Mouse (Mus musculus): ENCODE data around the gene Tbc1d10a.
"Not testable (repeated sequence)": the region's sequence is repeated elsewhere in the genome, so short reads cannot be mapped to it uniquely, and the experiment has no call there.

Tbc1d10a gene

DNA sequence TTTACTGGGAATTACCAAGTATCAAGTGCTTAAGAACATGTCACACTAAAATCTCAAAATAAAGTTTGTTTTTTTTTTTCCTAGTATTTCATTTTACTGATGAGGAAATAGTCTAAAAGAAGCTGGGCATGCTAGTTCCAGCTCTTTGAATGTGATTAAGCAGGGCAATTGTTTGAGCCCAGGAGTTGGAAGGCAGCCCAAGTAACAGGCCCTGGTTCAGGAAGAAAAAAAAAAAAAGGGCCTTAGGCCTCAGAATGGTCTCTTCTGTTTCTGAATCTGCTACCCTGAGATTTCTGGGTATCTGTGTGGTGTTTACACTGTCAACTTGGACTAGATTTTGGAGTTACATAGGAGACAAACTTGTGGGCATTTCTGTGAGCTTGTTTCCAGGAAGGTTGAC is 3.1 kb upstream of the Tbc1d10a start:
- DNase-seq (ENCODE audit: low read depth, low spot score): no peak

DNA sequence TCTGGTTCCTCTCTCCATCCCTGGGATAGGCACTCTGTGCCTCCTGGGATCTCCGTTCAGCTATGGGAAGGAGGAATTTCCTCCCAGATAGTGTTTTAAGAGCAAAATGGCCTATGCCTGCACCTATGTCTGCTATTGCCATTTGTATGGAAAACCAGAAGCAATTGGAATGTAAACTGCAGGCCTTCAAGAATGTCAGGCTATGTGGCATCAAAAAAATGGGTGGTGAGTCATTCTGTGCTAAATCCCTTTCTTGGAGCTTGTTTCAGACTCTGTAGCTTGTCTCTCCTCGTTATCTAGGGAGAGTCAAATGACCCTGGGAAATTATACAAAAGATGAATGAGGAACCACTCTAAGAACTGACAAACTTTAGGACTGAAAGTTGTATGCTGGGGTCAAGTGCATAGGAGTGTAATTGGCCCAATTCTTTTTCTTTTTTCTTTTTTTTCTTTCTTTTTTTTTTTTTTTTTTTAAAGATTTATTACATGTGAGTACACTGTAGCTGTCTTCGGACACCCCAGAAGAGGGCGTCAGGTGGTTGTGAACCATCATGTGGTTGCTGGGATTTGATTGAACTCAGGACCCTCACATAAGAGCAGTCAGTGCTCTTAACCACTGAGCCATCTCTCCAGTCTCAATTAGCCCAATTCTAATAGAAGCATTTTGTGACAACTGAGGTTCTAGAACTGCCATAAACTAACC is 2.2 kb upstream of the Tbc1d10a start:
- peak; percentile 30 for DNase-seq (ENCODE audit: low read depth, low spot score)

DNA sequence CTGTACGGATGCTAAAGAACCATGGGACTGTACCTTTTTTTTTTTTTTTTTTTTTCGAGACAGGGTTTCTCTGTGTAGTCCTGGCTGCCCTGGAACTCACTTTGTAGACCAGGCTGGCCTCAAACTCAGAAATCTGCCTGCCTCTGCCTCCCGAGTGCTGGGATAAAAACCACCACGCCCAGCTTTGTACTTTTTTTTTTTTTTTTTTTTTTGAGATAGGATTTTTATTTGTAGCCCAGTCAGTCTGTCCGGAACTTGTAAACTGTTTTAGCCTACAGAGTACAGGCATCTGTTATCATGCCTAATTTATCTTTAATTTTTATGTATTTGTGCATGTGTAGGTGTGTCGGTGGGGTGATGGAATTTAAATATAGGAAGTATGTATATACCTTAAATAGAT is 1.1 kb upstream of the Tbc1d10a start:
- not testable (repeated sequence) for DNase-seq (ENCODE audit: low read depth, low spot score)

DNA sequence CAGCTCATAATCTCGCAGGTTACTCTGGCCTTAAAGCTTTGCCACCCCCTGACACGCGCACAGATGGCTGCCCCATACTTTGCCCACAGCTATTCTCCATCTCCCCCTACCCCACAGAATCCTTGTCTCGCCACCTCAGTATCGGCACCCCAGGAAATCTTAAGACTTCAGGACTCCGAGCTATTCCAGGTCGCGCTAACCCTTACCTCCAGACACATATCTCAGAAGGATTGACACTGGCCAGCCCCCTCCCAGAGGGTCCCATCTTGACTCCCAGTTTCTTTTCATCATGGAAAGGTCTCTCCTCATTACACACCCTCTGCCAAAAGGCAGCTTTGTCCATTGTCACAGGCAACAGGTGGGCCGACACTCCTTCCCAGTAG is 720 bp downstream of the Tbc1d10a start:
- no peak for DNase-seq (ENCODE audit: low read depth, low spot score)

DNA sequence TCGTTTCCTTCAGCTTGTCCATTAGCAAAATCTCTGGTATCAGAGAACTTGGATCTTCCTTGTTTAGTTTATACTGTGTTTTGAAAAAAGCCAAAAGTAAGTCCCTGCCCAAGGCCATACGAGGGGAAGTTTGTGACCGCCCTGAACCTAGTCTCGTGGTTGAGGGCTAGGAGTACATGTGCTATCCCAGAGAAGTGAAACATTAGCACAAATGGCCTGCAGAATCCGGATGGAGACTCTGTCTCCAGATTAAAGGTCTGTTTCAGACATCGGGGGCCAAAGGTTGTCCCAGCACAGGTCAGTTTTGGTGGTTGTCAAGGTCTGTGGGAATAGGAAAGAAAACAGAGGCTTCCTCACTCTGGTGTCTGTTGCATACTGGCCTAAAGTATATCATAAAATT is 2.6 kb downstream of the Tbc1d10a start:
- DNase-seq (ENCODE audit: low read depth, low spot score): no peak

DNA sequence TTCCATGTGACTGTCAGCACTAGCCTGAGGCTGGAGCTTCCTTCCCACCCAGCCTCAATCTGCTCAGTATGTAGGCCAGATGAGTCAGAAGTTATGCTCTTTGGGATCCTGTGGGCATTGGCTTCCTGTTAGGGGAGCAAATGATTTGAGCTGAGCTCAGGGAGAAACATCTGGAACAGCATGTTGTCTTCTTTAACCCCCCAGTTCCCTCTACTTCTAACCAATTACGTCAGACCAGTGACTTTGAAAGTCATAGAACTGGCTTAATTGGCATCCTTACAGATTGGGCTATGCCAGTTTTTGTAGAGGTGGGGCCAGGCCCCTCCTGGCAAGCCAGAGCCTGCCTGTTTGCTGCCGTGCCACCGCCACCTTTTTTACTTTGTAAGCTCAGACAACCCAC is 4.1 kb downstream of the Tbc1d10a start:
- no peak for DNase-seq (ENCODE audit: low read depth, low spot score)

DNA sequence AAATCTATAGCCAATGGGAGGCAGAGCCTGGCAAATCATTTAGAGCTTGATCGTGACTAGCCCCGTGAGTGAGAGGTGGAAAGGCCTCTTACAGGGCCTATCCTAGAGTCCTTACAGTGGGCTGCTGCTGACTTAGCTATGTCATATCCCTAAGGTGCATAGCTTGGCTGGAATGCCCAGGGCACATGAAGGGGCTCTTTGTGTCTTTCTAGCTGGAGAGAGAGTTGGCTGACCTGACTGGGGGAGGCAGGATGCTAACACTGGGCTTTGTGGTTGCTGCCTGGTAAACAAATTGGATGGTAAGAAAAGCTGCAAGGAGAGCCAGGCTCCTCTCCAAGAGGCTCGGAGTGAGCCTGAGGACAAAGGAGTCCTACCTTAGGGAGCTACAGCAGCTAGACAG is 6.2 kb downstream of the Tbc1d10a start:
- DNase-seq (ENCODE audit: low read depth, low spot score): no peak

DNA sequence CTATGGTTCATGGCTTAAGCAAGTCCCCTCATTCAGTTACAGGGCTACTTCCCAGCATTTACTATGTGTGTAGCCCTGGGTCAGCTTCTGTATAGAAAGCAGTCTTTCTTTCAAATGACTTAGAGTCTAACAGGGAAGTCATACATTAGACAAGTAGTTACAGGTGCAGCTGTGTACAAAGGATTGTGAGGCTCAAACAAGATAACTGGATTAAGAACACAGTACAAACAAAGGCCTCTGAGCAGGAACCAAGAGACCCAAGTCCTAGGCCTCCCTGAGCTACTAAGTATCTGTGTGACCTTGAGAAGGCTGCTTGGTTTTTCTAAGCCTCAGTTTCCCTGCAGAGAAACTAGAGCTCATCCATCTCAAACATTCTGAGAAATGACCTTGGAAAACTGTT is 6.8 kb downstream of the Tbc1d10a start:
- no peak for DNase-seq (ENCODE audit: low read depth, low spot score)

DNA sequence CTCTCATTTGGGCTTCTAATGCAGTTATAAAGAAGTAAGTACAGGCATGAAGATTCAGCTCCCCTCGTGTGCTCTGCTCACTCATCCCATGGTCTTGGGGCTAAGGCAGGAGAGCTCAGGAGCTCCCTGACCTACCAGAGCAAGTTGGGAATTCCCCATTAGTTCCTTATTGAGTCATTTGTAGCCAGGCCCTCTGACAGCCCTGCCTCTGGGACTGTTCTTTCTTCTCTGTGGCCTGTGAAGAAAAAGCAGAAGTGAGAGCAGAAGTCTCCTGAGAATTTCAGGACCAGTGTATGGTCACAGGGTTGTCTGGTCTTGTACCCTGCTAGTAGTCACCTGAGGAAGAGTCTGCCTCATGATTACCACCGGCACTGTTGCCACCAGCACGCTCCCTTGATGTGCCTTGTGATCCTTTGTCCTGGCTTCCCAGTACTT is 9.0 kb downstream of the Tbc1d10a start:
- DNase-seq (ENCODE audit: low read depth, low spot score): no peak

DNA sequence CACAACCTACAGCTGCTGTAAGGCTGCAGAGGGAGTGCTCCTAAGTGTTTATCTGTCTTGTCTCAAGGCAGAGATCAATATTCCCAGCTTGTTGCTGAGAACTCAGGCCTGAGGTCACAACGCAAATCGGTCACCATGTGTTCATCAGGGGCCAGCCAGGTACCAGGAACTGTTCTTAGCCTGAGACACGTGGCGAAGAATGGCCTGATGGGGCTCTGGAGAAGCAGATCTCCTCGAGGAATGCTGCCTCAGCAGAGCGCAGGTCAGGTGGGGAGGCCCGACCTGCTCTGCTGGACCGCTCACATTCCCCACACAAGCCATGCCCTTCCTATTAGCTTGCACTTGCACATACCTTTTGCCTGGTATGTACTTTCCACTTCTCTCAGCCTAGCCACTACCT is 10.0 kb downstream of the Tbc1d10a start:
- DNase-seq (ENCODE audit: low read depth, low spot score): no peak

DNA sequence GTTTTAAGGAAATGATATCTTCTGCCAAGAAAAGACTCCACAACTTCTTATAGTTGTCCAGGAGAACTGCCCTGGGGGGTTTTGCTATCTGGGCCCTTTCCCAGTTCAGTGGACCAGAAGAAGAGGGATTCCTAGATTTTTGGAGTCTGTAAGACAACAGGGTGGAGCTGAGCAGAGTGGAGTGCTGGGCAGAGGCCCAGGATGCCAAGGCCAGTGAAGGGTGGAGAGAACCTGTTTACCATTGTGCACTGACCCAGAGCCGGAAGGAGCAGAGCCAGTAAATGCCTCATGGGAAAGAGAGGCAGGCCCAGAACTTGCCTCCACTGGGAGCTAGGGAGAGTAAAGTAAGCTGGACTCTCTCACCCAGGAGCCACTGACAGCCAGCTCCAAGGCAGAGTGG is 11.1 kb downstream of the Tbc1d10a start:
- DNase-seq (ENCODE audit: low read depth, low spot score): no peak

DNA sequence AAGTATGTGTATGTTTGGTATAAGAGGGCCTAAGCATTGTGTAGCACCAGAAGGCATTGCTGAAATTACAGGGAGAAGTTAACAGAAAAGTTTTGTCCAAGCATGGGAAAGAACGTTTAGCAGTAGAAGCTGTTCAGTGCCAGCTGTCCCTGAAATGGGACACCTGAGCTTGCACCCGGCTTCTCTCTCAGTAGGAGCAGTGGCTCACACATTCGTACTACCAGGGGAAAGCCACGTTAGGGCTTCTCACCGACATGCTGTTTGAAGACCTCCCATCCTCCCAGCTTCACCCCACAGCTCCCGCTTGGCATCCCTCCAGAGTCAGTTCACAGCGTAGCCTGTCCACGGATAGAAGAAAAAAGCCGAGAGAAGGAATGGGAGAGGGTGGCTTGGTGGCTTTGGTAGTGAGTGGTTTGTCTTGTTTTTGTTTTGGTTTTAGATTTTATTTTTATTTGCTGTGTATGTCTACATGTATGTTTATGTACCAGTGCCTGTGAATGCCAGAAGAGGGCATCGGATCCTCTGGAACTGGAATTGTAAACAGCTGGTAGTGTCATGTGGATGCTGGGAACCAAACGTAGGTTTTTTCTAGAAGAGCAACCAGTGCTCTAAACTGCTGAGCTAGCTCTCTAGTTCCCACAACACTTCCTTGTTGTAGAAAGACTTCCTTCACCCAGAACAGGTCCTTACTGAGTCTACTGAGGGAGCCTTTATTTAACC is 15.6 kb downstream of the Tbc1d10a start:
- DNase-seq (ENCODE audit: low read depth, low spot score): no peak

DNA sequence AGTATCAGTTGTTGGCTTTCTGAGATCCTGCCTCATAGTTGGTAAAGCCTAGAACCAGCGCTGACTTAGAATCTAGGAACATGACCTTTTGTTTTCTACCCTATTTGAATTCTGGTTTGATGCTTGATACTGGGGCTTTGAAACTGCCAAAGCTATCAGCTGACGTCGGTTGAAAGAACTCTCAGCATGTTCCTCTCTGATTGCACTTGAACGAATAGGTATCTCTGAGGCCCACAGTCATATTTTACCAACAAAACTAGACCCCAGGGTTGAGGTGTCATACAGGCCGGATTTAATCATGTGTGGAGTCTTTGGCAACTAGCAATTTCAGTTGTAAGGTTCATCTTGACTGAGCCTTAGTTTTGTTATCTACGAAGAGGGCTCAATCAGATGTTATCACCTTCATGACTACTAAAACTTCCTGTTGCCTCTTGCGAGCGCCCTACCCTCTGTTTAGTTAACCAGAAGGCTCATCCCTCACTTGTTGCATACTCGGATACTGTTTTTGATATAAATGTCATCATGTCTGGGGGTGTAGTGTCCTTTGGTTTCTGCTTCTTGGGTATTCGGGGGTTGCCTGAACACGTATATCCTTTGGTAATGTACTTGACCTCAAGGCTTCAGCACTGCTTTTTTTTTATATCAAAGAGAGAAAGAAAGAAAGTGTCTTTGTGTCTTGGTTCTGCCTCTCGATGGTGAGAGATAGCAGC is 16.6 kb downstream of the Tbc1d10a start:
- DNase-seq (ENCODE audit: low read depth, low spot score): no peak

DNA sequence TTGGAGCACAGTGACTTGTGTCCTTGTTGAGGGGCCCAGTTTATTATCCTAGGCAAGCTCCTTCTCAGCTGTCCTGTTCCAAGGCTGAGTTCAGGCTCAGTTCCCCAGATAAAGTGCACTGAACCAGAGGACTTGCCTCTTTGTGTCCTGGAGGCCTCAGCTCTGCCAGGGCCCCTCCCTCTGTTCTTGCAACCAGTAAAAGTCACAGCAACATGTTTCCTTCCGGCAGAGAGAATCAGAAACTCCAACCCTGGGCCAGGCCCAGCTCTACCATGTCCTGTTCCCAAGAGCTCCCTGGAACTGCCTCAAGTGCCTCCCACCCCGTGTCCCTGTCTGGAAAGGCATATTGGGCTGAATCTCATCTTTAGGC is 17.1 kb downstream of the Tbc1d10a start:
- no peak for DNase-seq (ENCODE audit: low read depth, low spot score)

DNA sequence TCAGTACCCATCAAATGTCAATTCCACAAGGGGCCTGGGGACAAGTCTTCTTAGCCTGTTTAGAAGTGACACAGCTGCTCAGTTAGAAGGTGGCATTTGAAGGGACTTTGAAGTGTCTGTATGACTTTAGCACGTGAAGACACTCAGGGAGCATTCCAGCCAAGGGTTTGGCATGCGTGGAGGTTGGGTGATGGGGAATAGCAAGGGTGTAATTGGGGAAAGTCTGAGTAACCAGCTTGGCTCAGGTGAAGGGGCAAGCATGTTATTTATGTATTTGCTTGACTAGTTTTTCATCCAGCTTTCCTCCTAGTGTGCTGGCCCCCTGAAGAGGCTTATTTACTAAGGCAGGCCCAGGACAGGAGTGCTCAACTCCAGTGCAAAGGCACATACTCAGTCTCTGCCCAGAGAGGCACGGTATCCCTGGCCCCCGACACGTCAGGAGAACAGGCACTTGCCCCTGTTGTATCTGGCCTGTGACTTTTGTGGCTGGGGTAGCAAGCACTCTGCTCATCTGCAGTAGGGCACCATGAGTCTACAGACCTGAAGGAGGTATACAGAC is 18.6 kb downstream of the Tbc1d10a start:
- DNase-seq (ENCODE audit: low read depth, low spot score): no peak

DNA sequence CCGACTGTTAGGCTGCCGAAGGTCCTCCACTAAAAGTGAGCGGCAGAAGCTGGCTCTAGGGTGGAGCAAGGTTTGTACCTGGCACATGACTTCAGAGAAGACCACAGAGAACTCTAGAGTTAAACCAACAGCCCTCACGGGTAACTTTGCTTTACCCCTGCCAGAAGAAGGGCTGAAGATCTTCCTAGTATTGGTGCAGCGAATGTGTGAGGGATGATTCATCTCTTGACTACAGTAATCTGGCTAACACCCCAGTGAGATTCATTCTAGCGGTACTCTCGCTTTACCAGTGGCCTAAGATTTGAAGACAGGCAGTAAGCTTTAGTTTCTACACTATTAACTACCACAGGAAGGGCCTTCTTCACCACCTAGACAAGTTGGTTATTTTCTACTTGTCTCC is 19.4 kb downstream of the Tbc1d10a start:
- no peak for DNase-seq (ENCODE audit: low read depth, low spot score)

DNA sequence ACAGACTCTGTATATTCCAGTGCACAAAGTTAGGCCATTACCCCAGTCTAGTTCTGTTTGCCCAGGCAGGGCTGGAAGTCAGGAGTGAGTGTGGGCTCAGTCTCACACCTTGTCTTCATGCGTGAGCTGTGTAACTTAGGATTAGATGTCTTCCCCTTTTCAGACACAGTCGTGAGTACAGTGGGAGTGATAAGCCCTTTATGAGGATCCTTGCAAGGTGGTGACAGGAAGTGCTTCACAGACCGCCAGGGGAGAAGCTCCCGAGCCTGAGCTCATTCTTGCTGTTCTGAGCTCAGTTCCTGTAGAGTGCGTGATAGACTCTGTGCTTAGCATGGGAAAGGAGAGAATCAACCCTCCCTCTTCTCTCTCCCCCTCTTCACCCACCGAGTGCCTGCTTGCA is 20.0 kb downstream of the Tbc1d10a start:
- no peak for DNase-seq (ENCODE audit: low read depth, low spot score)

DNA sequence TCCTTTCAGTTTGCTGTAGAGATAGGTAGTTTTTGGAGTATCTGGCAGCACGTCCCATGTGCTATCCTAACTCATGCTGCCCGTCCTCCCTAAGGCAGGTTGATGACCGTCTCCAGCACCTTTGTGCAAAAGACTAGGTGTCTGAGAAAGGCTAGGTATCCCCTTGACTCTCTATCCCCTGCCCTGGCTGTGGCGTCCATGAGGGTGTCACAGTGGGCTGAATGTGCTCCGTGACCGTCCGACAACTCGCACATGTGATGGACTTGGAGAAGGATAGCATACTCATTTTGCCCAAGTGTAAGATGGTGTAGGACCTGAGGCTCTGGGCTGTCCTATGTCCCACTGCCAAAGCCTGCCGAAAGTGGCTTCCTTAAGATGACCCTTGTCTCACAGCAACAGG is 21.1 kb downstream of the Tbc1d10a start:
- DNase-seq (ENCODE audit: low read depth, low spot score): no peak

DNA sequence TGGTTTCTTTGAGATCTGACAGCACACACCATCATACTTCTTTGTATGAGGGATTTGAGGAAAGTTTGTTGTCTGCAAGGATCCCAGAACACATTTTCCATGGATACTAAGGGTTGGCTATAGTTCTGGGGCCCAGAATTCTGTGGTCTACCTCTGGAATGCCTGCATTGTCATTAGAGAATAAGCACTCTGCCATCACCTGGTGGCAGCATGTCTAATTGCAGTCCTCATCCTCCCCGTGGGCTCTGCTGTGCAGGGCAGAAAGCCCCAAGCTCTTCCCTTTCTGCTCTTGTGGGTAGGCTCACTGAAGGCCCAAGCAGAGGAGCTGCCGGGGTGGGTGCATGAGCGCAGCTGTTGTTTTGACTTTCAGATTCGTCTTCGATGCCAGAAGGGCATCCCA is 23.0 kb downstream of the Tbc1d10a start:
- no peak for DNase-seq (ENCODE audit: low read depth, low spot score)

DNA sequence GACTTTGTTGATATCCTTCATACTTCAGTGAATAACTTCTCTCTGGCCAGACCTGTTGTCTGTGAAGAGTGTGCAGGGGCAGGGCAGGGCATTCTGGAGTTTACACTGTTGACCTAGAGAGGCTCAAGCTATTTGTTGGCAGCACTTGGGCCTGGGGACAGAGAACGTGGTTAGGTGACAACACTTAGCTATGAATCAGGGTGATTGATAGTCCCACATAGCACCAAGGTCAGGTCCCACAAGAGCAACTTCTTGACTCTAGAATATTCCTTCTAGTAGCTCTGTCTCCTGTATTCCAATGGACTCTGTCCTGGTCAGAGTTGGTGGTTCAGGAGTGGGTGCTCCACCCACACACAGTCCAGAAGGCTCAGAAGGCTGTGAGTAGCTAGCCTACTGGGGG is 24.2 kb downstream of the Tbc1d10a start:
- DNase-seq (ENCODE audit: low read depth, low spot score): no peak

DNA sequence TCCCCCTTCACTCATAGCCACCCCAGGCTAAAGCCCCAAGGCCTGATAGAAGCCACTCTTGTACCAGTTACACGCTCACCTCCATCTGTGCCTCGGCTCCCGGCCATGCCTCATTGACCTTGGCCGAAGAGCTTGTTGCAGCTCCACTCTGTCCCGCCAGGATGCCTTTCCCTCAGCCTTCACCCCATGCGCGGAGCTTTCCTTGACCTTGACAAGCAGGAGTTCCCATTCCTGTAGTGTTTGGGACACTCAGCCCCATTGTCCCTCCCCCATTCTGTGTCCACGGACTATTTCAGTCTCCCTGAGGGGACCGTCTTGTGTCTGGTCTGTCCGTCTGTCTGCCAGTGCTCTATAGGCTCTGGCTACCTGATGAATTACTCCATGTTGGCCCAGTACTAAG is 26.5 kb downstream of the Tbc1d10a start:
- DNase-seq (ENCODE audit: low read depth, low spot score): peak; percentile 62

DNA sequence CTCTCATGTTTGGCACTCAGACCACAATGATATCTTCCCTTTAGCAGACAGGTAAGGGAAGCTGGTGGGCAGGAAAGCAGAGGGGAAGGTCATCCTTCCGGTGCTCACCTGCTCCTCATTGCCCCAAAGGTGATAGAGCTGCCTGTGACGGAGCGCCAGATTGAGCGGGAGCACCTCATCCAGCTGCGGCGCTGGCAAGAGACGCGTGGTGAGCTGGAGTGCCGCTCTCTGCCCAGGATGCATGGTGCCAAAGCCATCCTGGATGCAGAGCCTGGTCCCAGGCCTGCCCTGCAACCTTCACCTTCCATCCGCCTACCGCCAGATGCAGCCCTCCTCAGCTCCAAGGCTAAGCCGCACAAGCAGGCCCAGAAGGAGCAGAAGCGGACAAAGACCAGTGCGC is 28.0 kb downstream of the Tbc1d10a start:
- no peak for DNase-seq (ENCODE audit: low read depth, low spot score)

DNA sequence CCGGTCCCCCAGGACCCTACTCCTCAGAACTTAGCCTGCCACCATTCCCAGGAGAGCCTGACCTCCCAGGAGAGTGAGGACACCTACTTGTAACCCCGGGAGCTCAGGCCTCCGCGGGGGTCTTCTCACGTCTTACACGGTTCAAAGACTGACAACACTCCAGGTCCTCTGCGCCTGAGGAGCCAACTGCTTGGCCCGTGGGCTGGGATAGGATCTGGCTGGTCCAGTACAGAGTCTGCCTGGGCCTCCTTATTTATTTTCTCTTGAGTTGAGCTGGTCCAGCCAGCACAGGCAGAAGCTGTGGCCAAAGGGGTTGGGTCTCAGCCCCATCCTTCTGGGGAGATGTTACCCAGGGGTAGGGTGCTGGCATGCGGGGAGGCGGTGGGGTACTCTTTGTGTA is 28.5 kb downstream of the Tbc1d10a start:
- no peak for DNase-seq (ENCODE audit: low read depth, low spot score)
